Mouse (Mus musculus) brown adipose tissue, adult 24 weeks (tissue): ENCODE data around the gene Rev1. TPM values are rescaled to one million over a fixed set of nuclear protein-coding genes. Genes with fewer than 3 reads are reported as not detected.
"Not testable (repeated sequence)": the region's sequence is repeated elsewhere in the genome, so short reads cannot be mapped to it uniquely, and the experiment has no call there.

Experiments
- H3K27ac ChIP-seq: fragments of 200-500 bp; replicated peaks from 2 replicates; pipeline ENCODE4 v1.5.1; 2012; ENCODE audit warnings: low read depth, mild to moderate bottlenecking, low read length
- H3K4me1 ChIP-seq: fragments of 200-500 bp; 2 replicates; pipeline ENCODE4 v1.6.1; 2012; ENCODE audit warnings: low read length, mixed read lengths; ENCODE audit not compliant: control insufficient read depth, insufficient read depth, insufficient read length
- H3K4me3 ChIP-seq: fragments of 200-500 bp; 2 replicates; pipeline ENCODE4 v1.5.1; 2012; ENCODE audit warnings: low read depth, mild to moderate bottlenecking, low read length, moderate library complexity; ENCODE audit not compliant: insufficient read depth
- polyA plus RNA-seq: library from polyadenylated mRNA; stranded (reverse); fragments of >200 nt; gene quantifications from 2 replicates; pipeline ENCODE4 v1.2.4, GENCODE M21; 2012; ENCODE audit not compliant: missing spikeins, insufficient read depth, insufficient read length

The Rev1 gene
- polyA plus RNA-seq, 1 experiment: 8.8 TPM

- H3K4me1 ChIP-seq: peaks cover 8% of the 10 kb centered on the region
- no peak overlapping the region for H3K4me3 ChIP-seq
- no peak overlapping the region for H3K27ac ChIP-seq
These were observed 5.3 kb downstream of the Rev1 start for GRCm38 (mm10) chr1:38124261-38124660.

GRCm38 (mm10) chr1:38120877-38121276 is 8.7 kb downstream of the Rev1 start:
- no peak overlapping the region for H3K4me3 ChIP-seq
- peaks cover 3% of the 10 kb centered on the region for H3K4me1 ChIP-seq

GRCm38 (mm10) chr1:38118624-38119023 is 11.0 kb downstream of the Rev1 start:
- Histone ChIP-seq H3K27ac (no peak overlapping the region), H3K4me3 (no peak overlapping the region), H3K4me1 (no peaks in the 10 kb centered on the region; the same call in none of the 2 replicates)

More at GRCm38 (mm10) chr1:38120877-38121276, 8.7 kb downstream of the Rev1 start:
- no peak overlapping the region for H3K27ac ChIP-seq

- Histone ChIP-seq H3K27ac (no peak overlapping the region), H3K4me1 (no peaks in the 10 kb centered on the region), H3K4me3 (no peak overlapping the region)
These were observed 19.8 kb downstream of the Rev1 start for GRCm38 (mm10) chr1:38109786-38110185.

DNA sequence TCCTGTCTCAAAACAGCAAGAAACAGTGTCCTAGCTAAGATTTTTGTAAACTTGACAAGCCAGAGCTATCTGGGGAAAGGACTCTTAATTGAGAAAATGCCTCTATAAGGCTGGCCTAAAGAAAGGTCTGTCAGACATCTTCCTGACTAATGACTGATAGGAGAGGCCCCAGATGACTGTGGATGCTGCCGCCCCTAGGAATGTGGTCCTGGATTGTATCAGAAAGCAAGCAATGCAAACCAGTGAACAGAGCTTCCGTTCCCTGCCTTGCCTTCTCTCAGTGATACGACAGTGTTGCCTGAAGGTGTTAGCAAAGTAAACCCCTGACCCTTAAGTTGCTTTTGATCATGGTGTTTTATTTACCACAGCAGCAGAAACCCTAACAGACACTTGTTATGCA is 25.8 kb downstream of the Rev1 start:
- Histone ChIP-seq H3K4me3 (no peak overlapping the region), H3K4me1 (no peaks in the 10 kb centered on the region), H3K27ac (no peak overlapping the region)

DNA sequence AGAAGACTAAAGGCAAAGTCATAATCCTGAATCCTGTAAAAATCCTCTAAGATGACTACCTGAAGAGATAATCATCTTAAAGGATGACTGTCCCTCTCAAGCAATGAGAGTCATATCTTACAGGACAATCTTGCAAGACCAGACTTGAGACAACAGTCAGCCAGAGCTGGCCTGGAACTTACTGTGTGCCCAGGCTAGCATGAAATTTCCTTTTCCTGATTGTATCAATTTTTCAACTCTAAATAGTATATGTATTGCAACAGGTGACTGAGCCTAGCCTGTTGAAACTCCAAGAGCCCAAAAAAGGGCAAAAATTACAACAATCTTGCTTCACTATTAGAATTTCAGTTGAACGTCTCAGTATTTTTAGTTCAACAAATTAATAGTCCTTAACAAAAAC is 26.4 kb downstream of the Rev1 start:
- Histone ChIP-seq H3K4me1 (no peaks in the 10 kb centered on the region), H3K27ac (no peak overlapping the region), H3K4me3 (no peak overlapping the region)

DNA sequence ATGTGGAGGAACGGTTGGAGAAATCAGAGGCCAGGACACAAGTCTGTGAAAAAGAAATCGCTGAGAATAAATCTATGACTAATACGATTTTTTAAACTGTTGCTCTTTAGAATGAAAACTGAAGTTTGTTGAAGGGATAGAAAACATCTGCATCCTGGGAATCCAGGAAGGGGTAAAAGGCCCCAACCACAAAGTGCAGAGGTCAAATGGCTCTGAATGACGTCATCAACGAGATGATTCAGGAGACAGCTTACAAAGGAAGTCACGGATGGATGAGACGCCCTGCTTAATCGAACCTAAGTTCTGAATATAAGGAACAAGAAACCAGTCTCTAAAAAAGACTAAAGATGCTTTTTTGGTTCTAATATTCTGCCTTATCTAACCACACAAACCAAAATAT is 48.3 kb downstream of the Rev1 start:
- H3K4me1 ChIP-seq: no peaks in the 10 kb centered on the region

DNA sequence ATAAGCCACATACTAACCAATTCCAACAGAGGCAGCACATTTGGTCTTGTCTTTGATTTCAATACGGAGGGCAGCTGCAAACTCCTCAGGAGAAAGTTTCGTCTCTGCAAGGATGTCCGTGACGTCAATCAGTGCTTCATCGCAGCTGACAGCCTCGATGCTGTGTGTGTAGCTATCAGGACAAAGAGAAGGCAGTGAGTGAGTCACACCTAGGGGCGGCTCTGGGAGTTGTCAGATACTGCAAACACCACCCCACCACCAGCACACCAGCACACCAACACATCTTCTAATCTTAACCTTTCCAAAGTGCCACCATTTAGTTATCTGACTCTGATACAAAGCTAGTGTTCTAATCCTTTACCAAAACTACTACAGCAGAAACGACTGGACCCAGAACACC is 58.3 kb downstream of the Rev1 start:
- no peak overlapping the region for H3K4me3 ChIP-seq
- no peaks in the 10 kb centered on the region for H3K4me1 ChIP-seq
- H3K27ac ChIP-seq: no peak overlapping the region

More for the DNA sequence above, 48.3 kb downstream of the Rev1 start:
- Histone ChIP-seq H3K27ac (no peak overlapping the region), H3K4me3 (no peak overlapping the region)

GRCm38 (mm10) chr1:38067276-38067675 is 62.3 kb downstream of the Rev1 start:
- H3K4me1 ChIP-seq: no peaks in the 10 kb centered on the region
- H3K27ac ChIP-seq: no peak overlapping the region
- H3K4me3 ChIP-seq: no peak overlapping the region

DNA sequence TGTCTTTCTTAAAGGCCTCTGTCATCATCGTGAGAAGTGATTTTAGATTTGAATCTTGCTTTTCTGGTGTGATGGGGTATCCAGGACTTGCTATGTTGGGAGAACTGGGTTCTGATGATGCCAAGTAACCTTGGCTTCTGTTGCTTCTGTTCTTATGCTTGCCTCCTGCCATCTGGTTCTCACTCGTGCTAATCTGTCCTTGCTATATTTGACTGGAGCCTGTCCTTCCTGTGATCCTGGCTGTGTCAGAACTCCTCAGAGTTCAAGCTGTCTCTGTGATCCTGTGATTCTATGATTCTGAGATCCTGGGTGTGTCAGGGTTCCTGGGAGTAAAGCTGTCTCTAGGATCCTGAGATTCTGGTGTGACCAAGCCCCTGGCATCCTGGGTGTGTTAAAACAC is 67.4 kb downstream of the Rev1 start:
- H3K4me3 ChIP-seq, H3K27ac ChIP-seq, H3K4me1 ChIP-seq: not testable (repeated sequence)

GRCm38 (mm10) chr1:38058417-38058816 is 71.2 kb downstream of the Rev1 start:
- Histone ChIP-seq H3K4me3 (no peak overlapping the region), H3K4me1 (no peaks in the 10 kb centered on the region; the same call in 1 of the 2 replicates), H3K27ac (no peak overlapping the region)

DNA sequence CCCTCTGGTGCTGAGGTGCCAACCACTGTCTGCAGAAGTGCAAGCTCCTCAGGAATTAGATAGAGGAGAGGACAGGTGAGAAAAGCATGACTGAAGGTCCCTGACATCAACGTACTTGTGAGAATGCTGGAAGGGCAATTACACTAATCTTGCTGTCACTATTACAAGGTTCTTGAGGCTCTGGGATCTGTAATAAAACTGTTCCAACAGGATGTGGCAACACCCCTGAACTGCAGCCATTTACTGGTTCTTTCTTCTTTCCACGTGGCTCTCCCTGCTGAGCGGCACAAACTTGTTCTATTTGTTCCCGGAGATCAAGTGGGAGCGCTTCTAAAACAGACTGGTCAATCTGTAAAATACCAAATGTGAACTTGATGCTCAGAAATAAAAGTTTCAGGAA is 74.4 kb downstream of the Rev1 start:
- Histone ChIP-seq H3K27ac (no peak overlapping the region), H3K4me3 (no peak overlapping the region)

DNA sequence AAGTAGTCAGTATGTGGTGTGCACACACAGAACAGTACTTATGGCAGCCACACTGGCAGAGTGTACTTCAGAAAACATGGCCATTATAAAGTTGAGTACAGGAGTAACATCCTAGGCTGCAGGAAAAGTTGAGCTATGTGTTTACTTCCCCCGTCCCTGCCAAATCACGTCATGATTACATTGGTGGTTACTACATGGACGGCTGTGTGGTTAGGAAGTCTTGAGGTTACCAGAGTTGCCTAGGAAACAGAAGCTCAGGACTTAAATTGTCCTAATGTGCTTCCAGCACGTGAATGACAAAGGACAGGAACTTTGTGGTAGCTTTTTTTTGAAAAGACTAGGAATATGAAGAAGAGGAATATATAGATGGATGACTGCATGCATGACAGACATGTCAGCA is 80.0 kb downstream of the Rev1 start:
- Histone ChIP-seq H3K4me3 (no peak overlapping the region), H3K4me1 (no peaks in the 10 kb centered on the region; the same call in 1 of the 2 replicates), H3K27ac (no peak overlapping the region)

More for the DNA sequence above, 74.4 kb downstream of the Rev1 start:
- no peaks in the 10 kb centered on the region; the same call in 1 of the 2 replicates for H3K4me1 ChIP-seq

DNA sequence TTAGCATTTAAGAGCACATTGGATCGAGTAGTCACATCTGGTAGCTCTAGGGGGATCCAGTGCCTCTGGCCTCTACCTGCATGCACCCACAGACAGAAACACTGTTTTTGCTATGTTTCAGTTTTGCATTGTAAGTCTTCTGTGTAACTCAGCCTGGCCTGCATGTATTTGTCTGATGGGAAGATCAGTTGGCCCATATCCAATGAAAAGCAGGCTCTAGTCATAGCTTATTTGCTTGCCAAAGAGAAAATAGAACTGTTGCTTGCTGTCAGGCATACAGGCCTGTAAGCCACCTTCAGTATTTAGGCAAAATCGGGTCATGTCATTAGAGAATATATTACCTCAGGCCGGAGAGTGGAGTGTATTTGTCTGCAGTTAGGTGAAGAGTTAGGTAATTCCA is 81.5 kb downstream of the Rev1 start:
- Histone ChIP-seq H3K4me1 (no peaks in the 10 kb centered on the region), H3K4me3 (no peak overlapping the region), H3K27ac (no peak overlapping the region)

GRCm38 (mm10) chr1:38038898-38039297 is 90.7 kb downstream of the Rev1 start:
- no peaks in the 10 kb centered on the region for H3K4me1 ChIP-seq
- H3K27ac ChIP-seq: no peak overlapping the region
- no peak overlapping the region for H3K4me3 ChIP-seq

DNA sequence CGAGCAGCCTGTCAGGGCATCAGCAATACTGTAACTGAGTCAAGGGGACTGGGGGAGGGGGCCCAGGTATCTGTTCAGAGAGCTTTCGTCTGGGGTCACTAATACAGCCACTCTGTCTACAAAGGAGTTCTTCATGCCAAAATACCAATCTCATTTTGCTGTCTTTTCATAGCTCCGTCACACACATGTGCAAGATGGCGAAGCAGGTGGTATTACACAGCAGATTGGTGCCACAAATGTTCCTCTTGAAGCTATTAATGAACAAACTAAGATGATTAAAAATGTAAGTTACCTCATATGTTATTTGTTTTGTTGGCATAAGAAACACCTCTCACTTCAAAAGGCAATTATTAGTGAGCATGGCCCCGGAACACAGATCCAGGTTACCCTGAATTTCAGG is 92.2 kb downstream of the Rev1 start:
- no peak overlapping the region for H3K27ac ChIP-seq
- no peaks in the 10 kb centered on the region for H3K4me1 ChIP-seq
- H3K4me3 ChIP-seq: no peak overlapping the region

GRCm38 (mm10) chr1:38035521-38035920 is 94.1 kb downstream of the Rev1 start:
- Histone ChIP-seq H3K27ac (no peak overlapping the region), H3K4me1 (no peaks in the 10 kb centered on the region), H3K4me3 (no peak overlapping the region)
